Mouse (Mus musculus): Measurements from ENCODE around the gene Eps8. TPM values are rescaled to one million over a fixed set of nuclear protein-coding genes. Genes with fewer than 3 reads are reported as not detected.
"Not testable (repeated sequence)": the region's sequence is repeated elsewhere in the genome, so short reads cannot be mapped to it uniquely, and the experiment has no call there.

Gene Eps8
- polyA plus RNA-seq, 1 experiment from 2014 or later: 209 TPM

DNA sequence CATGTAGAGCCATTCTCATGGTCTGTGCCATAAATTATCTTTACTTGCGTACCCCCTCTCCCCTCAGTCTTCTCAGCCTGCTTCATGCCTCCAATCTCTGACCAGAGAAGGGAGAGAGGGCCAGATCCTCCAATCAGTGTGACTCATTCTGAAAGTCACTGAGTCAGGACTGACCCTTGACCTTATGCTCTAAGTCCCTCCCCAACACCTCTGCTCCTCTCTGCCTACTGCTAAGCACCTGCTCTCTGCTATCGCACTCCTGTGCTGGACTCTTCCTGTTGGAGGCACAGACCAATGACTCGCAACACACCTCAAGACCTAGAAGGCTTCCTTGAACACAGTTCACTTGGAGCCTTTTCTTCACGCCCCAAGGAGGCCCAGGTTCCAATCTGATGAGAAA lies 162.1 kb downstream of the Eps8 start:
- WGBS: 61% methylated on average over 4 of the region's 4 CpGs

DNA sequence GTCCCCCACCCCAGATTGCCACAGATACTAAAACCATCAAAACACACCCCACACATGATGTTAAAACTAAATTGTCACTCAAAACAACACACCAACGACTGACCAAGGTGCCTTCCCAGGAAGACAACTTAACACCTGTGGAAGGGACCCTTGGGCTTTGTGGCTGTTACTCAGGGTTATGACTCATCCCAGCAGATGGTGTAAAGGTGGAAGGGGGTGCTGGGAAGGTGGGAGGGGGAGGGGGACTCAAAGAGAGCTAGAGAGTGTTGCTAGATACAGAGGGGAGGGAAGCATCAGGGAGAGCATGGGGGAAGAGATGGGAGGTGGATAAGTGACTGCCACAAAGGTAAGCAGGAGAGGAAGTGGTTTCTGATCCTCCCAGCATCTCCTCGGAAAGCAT lies 163.0 kb downstream of the Eps8 start:
- 60% methylated on average over 2 of the region's 2 CpGs for WGBS
- no peak for ATAC-seq
- Histone ChIP-seq H3K9ac (ENCODE audit: low read depth, low read length) (no peak overlapping the region), H3K4me1 (replicated peaks; ENCODE audit: control insufficient read depth, insufficient read depth, low read length) (peaks cover 3% of the 10 kb centered on the region; the same call in 1 of the 2 replicates), H3K9me3 (ENCODE audit: control insufficient read depth) (no peaks in the 10 kb centered on the region), H3K36me3 (ENCODE audit: control insufficient read depth, insufficient read depth) (peaks cover 56% of the 10 kb centered on the region), H3K27me3 (replicated peaks; ENCODE audit: control insufficient read depth, insufficient read depth, low read length) (no peaks in the 10 kb centered on the region), H3K27ac (ENCODE audit: low read depth, low read length) (no peak overlapping the region), H3K4me2 (replicated peaks; ENCODE audit: low read depth) (no peak overlapping the region), H3K4me3 (ENCODE audit: low read depth, low read length) (no peak overlapping the region)
- no peak for TF ChIP-seq CTCF (IDR thresholded peaks at IDR 0.05; ENCODE audit: low read depth)

More for the DNA sequence above, 162.1 kb downstream of the Eps8 start:
- no peaks in the 10 kb centered on the region for H3K27me3 ChIP-seq (replicated peaks; ENCODE audit: control insufficient read depth, insufficient read depth, low read length)
- no peak for TF ChIP-seq CTCF (IDR thresholded peaks at IDR 0.05; ENCODE audit: low read depth)
- H3K27ac ChIP-seq (ENCODE audit: low read depth, low read length): no peak overlapping the region; the same call in 1 of the 2 replicates
- H3K9me3 ChIP-seq (ENCODE audit: control insufficient read depth): no peaks in the 10 kb centered on the region
- ATAC-seq: peak; percentile 80
- peaks cover 3% of the 10 kb centered on the region; the same call in 1 of the 2 replicates for H3K4me1 ChIP-seq (replicated peaks; ENCODE audit: control insufficient read depth, insufficient read depth, low read length)
- H3K36me3 ChIP-seq (ENCODE audit: control insufficient read depth, insufficient read depth): peaks cover 60% of the 10 kb centered on the region
- no peak overlapping the region for H3K4me3 ChIP-seq (ENCODE audit: low read depth, low read length)
- H3K4me2 ChIP-seq (replicated peaks; ENCODE audit: low read depth): no peak overlapping the region
- H3K9ac ChIP-seq (ENCODE audit: low read depth, low read length): no peak overlapping the region

DNA sequence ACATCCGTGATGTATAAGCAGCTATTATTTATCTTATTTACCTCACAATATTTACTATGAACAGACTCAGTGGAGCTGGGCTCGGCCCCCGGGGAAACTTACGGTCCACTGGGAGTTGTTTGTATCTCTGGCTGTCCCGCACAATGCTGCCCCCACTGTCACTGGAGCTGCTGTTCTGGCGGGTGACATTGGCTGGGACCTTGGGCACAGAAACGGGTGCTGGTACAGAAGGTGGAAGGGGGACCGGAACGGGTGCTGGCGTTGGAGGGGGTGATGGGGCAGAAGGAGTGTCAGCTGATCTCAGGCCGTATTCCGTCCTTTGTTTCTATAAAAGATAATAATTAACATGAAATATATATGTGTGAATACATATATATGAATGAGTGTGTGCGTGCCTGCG lies 164.6 kb downstream of the Eps8 start:
- no peak for TF ChIP-seq CTCF (IDR thresholded peaks at IDR 0.05; ENCODE audit: low read depth)
- no peak for ATAC-seq
- Histone ChIP-seq H3K9ac (ENCODE audit: low read depth, low read length) (no peak overlapping the region), H3K36me3 (ENCODE audit: control insufficient read depth, insufficient read depth) (peaks cover 54% of the 10 kb centered on the region), H3K4me3 (ENCODE audit: low read depth, low read length) (no peak overlapping the region), H3K9me3 (ENCODE audit: control insufficient read depth) (no peaks in the 10 kb centered on the region), H3K27ac (ENCODE audit: low read depth, low read length) (no peak overlapping the region), H3K27me3 (replicated peaks; ENCODE audit: control insufficient read depth, insufficient read depth, low read length) (no peaks in the 10 kb centered on the region), H3K4me1 (replicated peaks; ENCODE audit: control insufficient read depth, insufficient read depth, low read length) (no peaks in the 10 kb centered on the region; the same call in 1 of the 2 replicates), H3K4me2 (replicated peaks; ENCODE audit: low read depth) (no peak overlapping the region)
- 82% methylated on average over 14 of the region's 14 CpGs for WGBS

DNA sequence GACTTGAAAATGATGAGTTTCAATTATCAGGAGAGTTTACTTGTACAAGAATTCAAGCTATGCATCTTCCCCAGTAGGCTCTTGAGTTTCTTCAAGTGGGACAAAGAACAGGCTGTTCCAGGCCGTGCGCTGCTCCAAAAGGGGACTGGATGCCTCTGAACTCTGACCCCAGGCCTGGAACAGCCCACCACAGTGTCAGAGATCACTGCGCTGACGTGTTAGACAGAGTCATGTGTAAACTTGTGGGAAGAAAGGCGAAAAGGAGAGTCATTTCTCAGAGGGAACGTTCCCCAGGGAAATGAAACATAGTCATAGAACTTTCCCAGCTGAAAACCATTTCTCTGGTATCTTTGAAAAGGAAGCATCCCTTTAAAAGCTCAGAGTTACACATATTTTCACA lies 167.2 kb downstream of the Eps8 start:
- H3K36me3 ChIP-seq (ENCODE audit: control insufficient read depth, insufficient read depth): peaks cover 63% of the 10 kb centered on the region
- H3K27me3 ChIP-seq (replicated peaks; ENCODE audit: control insufficient read depth, insufficient read depth, low read length): no peaks in the 10 kb centered on the region
- H3K4me3 ChIP-seq (ENCODE audit: low read depth, low read length): no peak overlapping the region
- H3K4me1 ChIP-seq (replicated peaks; ENCODE audit: control insufficient read depth, insufficient read depth, low read length): no peaks in the 10 kb centered on the region
- 47% methylated on average over 6 of the region's 6 CpGs for WGBS
- no peak for ATAC-seq
- H3K4me2 ChIP-seq (replicated peaks; ENCODE audit: low read depth): no peak overlapping the region
- no peak overlapping the region for H3K9ac ChIP-seq (ENCODE audit: low read depth, low read length)
- no peak for TF ChIP-seq CTCF (IDR thresholded peaks at IDR 0.05; ENCODE audit: low read depth)
- H3K27ac ChIP-seq (ENCODE audit: low read depth, low read length): no peak overlapping the region
- H3K9me3 ChIP-seq (ENCODE audit: control insufficient read depth): no peaks in the 10 kb centered on the region

DNA sequence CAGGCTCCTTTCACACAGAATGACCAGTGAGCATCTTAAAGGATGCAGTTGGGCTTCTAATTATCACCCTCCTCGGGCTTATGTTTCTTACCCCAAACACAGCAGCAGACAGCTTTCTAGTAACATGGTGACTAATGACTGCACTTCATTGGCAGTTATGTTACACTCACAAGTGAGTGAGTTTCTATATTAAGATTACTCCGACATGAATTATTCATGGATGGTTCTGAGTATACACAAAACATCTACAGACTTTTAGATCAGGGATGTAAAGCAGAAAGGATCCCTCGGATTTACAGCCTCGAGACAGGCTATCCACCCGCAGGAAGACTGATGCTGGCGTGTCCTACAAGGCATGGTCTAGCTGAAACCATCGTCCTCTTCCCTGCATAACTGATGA lies 171.8 kb downstream of the Eps8 start:
- H3K4me2 ChIP-seq (replicated peaks; ENCODE audit: low read depth): no peak overlapping the region
- ATAC-seq: no peak
- 73% methylated on average over 7 of the region's 7 CpGs for WGBS
- H3K27me3 ChIP-seq (replicated peaks; ENCODE audit: control insufficient read depth, insufficient read depth, low read length): no peaks in the 10 kb centered on the region
- H3K27ac ChIP-seq (ENCODE audit: low read depth, low read length): no peak overlapping the region
- no peak overlapping the region for H3K4me3 ChIP-seq (ENCODE audit: low read depth, low read length)
- no peak for TF ChIP-seq CTCF (IDR thresholded peaks at IDR 0.05; ENCODE audit: low read depth)
- H3K36me3 ChIP-seq (ENCODE audit: control insufficient read depth, insufficient read depth): peaks cover 73% of the 10 kb centered on the region
- no peak overlapping the region for H3K9ac ChIP-seq (ENCODE audit: low read depth, low read length)
- H3K9me3 ChIP-seq (ENCODE audit: control insufficient read depth): no peaks in the 10 kb centered on the region
- H3K4me1 ChIP-seq (replicated peaks; ENCODE audit: control insufficient read depth, insufficient read depth, low read length): no peaks in the 10 kb centered on the region

DNA sequence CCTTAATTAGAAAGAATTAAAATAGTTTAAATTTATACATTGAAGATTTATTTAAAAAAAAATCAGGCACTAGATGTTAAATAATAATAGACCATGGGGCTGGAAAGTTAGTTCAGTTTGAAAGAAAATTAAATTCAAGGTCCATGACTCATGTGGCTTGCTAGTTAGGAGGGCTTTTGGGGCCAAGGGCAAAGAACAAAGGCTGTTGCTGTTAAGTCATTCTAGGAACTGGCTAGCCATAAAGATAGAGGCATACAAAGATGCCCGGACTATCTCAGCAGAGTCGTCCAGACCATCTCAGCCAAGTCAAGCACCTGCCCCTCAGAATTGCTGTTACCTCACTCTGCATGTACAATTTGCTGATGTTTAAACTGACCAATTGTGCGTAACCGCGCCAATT lies 179.0 kb downstream of the Eps8 start:
- H3K36me3 ChIP-seq (ENCODE audit: control insufficient read depth, insufficient read depth): peaks cover 38% of the 10 kb centered on the region
- not testable (repeated sequence) for H3K9ac ChIP-seq (ENCODE audit: low read depth, low read length); H3K4me3 ChIP-seq (ENCODE audit: low read depth, low read length); ATAC-seq; H3K27me3 ChIP-seq (replicated peaks; ENCODE audit: control insufficient read depth, insufficient read depth, low read length); H3K9me3 ChIP-seq (ENCODE audit: control insufficient read depth); H3K4me2 ChIP-seq (replicated peaks; ENCODE audit: low read depth); H3K27ac ChIP-seq (ENCODE audit: low read depth, low read length); H3K4me1 ChIP-seq (replicated peaks; ENCODE audit: control insufficient read depth, insufficient read depth, low read length)
- WGBS: 80% methylated on average over 5 of the region's 5 CpGs

DNA sequence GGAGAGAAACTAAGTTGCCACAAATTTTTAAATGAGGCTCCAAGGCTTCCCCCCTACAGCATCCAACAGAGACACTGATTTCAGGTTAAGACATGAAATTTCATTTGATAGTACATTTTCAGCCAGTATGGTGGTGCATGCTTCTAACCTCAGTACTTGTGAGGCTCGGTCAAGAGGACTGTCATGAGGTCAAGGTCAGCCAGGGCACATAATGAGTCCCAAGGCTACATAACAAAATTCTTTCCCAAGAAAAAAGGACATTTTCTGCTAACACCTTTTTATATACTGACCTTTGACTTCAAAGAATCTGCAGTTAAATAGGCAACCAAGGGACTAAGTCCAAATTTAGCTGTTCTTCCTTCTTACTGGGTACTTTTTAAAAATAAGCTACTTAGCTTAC lies 181.2 kb downstream of the Eps8 start:
- no peak for ATAC-seq
- H3K36me3 ChIP-seq (ENCODE audit: control insufficient read depth, insufficient read depth): peaks cover 16% of the 10 kb centered on the region
- TF ChIP-seq CTCF (IDR thresholded peaks at IDR 0.05; ENCODE audit: low read depth): no peak
- no peak overlapping the region for H3K4me3 ChIP-seq (ENCODE audit: low read depth, low read length)
- H3K4me2 ChIP-seq (replicated peaks; ENCODE audit: low read depth): no peak overlapping the region
- H3K9ac ChIP-seq (ENCODE audit: low read depth, low read length): no peak overlapping the region
- H3K27ac ChIP-seq (ENCODE audit: low read depth, low read length): no peak overlapping the region
- 68% methylated on average over 1 of the region's 1 CpGs for WGBS
- H3K9me3 ChIP-seq (ENCODE audit: control insufficient read depth): 0 out of 2 replicates have a peak, but pooled peaks cover 3% of the 10 kb centered on the region
- no peaks in the 10 kb centered on the region for H3K4me1 ChIP-seq (replicated peaks; ENCODE audit: control insufficient read depth, insufficient read depth, low read length)
- no peaks in the 10 kb centered on the region for H3K27me3 ChIP-seq (replicated peaks; ENCODE audit: control insufficient read depth, insufficient read depth, low read length)

Measured in intestine, postnatal 0 days (tissue).